Mouse (Mus musculus) E14TG2a.4 (cell line): ENCODE measurements around the gene Klrb1c.

Experiments
- CTCF ChIP-seq: conservative IDR thresholded peaks from 2 replicates; pipeline ENCODE4 v1.5.1; 2014; ENCODE audit warnings: low read length
- NANOG ChIP-seq: IDR thresholded peaks from 2 replicates; pipeline ENCODE4 v1.6.1; 2014; ENCODE audit warnings: borderline replicate concordance, low read length, mixed read lengths
- POU5F1 ChIP-seq: IDR thresholded peaks from 2 replicates; pipeline ENCODE4 v1.6.1; 2014; ENCODE audit warnings: low read length, borderline replicate concordance

GRCm38 (mm10) chr6:128797185-128797905, 8.3 kb upstream of the Klrb1c start:
- TF ChIP-seq CTCF (no peak), POU5F1 (no peak), NANOG (no peak)
